8 mouse cellular contexts compared by ENCODE assay signal in the genomic region with DNA sequence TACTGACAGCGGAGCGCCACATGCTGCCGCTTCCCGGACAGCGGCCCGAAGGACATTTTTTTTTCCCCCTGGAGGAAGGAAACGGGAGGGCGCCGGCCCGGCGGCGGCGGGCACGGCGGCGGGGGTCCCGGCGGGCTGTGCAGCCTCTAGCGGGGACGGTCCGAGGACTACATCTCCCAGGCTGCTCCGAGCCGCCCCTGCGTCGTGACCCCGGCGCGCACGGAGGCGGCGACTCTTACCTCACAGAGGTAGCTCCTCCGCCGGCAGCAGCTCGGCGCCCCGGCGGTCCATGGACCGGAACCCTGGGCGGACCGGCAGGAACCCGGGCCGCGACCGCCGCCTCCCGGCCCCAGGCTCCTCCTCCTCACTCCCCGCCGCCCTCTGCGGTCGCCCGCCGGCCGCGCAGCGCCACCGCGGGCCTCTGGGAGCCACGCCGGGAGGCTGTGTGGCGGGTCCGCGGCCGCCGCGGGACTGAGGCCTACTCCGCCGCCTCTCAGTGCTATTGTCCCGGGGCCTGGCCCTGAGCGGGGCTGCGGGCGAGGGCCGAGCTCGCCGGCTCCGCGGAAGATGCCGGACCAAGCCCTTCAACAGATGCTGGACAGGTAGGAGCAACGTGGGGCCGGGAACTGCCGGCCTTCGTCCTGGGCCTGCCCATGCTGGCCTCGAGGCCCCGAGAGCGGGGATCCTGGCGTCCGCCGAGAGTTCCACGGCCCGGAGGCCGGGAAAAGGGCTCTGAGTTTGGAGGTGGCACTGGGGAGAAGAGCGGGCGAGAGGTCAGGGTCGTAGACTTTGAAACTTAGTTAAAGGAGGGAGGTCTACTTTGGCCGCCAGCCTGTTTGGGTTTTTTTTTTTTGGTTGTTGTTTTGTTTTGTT. TPM values are rescaled to one million over a fixed set of nuclear protein-coding genes. Genes with fewer than 3 reads are reported as not detected.
A peak's percentile ranks its signal among the peaks of the same experiment; 100 is the strongest.
DNase-seq lines count a peak whose midpoint lies in the region; ATAC-seq lines count a peak whose summit lies in the region.

A gene (plus strand): TSS at position 241 of the 873 bp plus-strand sequence.

- peak; percentile 98 for ATAC-seq in intestine, embryonic 16.5 days

- H3K9me3 ChIP-seq in intestine, embryonic 16.5 days (ENCODE audit: control insufficient read depth, low read length) = no peaks in the 10 kb centered on the region

- H3K4me2 ChIP-seq in intestine, embryonic 16.5 days (ENCODE audit: low read depth, low read length) = peak within 1 kb of the TSS; percentile 90

- H3K36me3 ChIP-seq in intestine, embryonic 16.5 days (ENCODE audit: control insufficient read depth, insufficient read depth, low read length) = peaks cover 3% of the 10 kb centered on the region; the same call in 1 of the 2 replicates

- H3K4me3 ChIP-seq in intestine, embryonic 16.5 days (ENCODE audit: low read length) = peak within 1 kb of the TSS; percentile 99

- 1% methylated on average over 89 of the region's 94 CpGs for WGBS in intestine, embryonic 16.5 days

- H3K9ac ChIP-seq in intestine, embryonic 16.5 days (ENCODE audit: low read depth, low read length) = peak within 1 kb of the TSS; percentile 98

- intact Hi-C loops in left cerebral cortex, postnatal 25 days (cut with DNase I) = loop anchor here (2.0 kb wide), 2 partner anchors 33 to 57 kb away; no protein-coding TSS in a partner anchor

- H3K4me1 ChIP-seq in intestine, embryonic 16.5 days (ENCODE audit: control insufficient read depth, insufficient read depth, low read length) = peaks cover 15% of the 10 kb centered on the region

- no peaks in the 10 kb centered on the region for H3K27me3 ChIP-seq in intestine, embryonic 16.5 days (replicated peaks; ENCODE audit: control insufficient read depth, insufficient read depth, low read length)

- peak; percentile 89 for DNase-seq in adrenal gland, adult 8-10 months
- peak; percentile 78 for DNase-seq in embryo, embryonic 11.5 days (ENCODE audit: low read depth, low spot score)
- DNase-seq in gastrocnemius, postnatal 4 days (ENCODE audit: low spot score in 2 of 2) = peak; percentile 75 to 87
- DNase-seq in left cerebral cortex, postnatal 25 days (ENCODE audit: low spot score in 2 of 2) = peak; percentile 91 to 93
- peak; percentile 87 for DNase-seq in mesoderm, embryonic 11.5 days (ENCODE audit: low read depth, low spot score)
- peak; percentile 84 to 86 for DNase-seq in right cerebral cortex, postnatal 36 days (ENCODE audit: low spot score in 2 of 2)
- DNase-seq in urinary bladder, postnatal 4 days (ENCODE audit: low spot score in 2 of 2) = peak; percentile 83 to 86

- H3K27ac ChIP-seq in intestine, embryonic 16.5 days (ENCODE audit: low read length) = peak within 1 kb of the TSS; percentile 84

RNA-seq across cellular contexts. Expression of the gene that starts here (rescaled TPM):
- total RNA-seq in adrenal gland, adult 8-10 months (2022) = 100 to 1,000 TPM in 1 of 4 experiments, 10 to 100 TPM in 3; 78.1 to 100 (median 96.2) TPM
- 10 to 100 TPM; 54.7 to 59.5 TPM for total RNA-seq in gastrocnemius, postnatal 4 days (2021)
- 47.4 and 49.0 TPM in 2 replicates for polyA plus RNA-seq in intestine, embryonic 16.5 days (2015; fragmentation: Nextera tagmentation; extraction: Ambion mirVana)
- 10 to 100 TPM; 85.1 to 90.4 TPM for total RNA-seq in left cerebral cortex, postnatal 25 days (2021)

Comparison
In these comparisons a context has a peak if more than half of its experiments do, and no peak if none do; other contexts are left out.
1. Peak in every context shown above with its lines: DNase-seq, ATAC-seq, H3K4me3 ChIP-seq and H3K27ac ChIP-seq.